Mouse (Mus musculus) embryonic fibroblast, embryonic 13.5 days (primary cell): ENCODE measurements around the gene Lzts2.

Source experiments
- CTCF ChIP-seq: IDR thresholded peaks from 2 replicates; pipeline ENCODE4 v1.5.1; 2011; ENCODE audit warnings: mild to moderate bottlenecking, control low read depth, low read length, moderate library complexity, borderline replicate concordance; ENCODE audit not compliant: insufficient read depth
- POLR2A ChIP-seq: IDR thresholded peaks from 2 replicates; pipeline ENCODE4 v1.6.1; 2011; ENCODE audit warnings: low read depth, mild to moderate bottlenecking, control low read depth, low read length, moderate library complexity

DNA sequence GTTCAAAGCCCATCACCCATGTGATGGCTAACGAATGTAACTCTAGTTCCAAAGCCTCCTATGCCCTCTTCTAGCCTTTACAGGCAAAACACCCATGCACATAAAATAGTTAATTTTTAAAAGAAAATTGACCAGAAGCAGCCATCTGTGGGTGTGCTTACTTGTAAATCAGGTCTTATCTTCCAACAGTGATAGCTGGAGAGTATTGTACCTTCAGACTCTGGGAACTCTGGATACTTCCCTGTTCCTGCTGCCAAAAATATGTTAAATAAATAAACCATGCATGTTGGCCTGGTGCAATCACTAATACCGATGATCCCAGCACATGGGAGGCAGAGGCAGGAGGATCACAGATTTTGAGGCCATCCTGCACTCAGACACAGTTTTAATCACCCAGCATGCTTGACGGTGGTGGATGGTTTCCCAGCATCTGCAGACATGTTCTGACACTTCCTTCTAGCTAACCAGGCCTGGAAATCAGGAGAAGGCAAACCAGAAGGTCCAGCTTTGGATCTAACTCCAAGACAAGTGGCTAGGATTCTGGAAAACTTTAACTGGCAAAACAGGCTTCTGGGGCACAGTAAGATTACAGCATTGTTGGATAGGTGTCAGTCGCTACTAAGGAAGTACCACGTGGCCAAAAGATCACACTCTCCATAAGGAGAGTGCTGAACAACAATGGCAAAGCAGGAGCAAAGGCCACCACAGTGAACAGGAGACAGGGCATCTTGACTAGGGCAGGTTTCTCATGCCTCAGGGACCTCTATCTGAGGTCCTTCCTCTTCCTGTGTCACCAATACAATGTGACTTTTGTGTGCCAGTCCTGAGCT is 28.8 kb upstream of the Lzts2 start:
- TF ChIP-seq POLR2A (no peak), CTCF (no peak)
